18 mouse cellular contexts compared by ENCODE assay signal in genomic region chr1:118756171-118756865, GRCm38 (mm10).
DNase-seq lines count a peak whose midpoint lies in the region; ATAC-seq and TF ChIP-seq lines count a peak whose summit lies in the region.
"Had no signal": no experiment of that assay in that cellular context is flagged by ENCODE, and none has a peak within 500 bp of the region (broad histone marks: within the 10 kb centered on the region; RNA-seq: fewer than 3 reads in every experiment).

No protein-coding gene starts in this region.

- no peak overlapping the region for H3K27ac ChIP-seq in forebrain, postnatal 0 days (ENCODE audit: low read depth, low read length)
- H3K27ac ChIP-seq in forebrain, embryonic 10.5 days: no peak overlapping the region
- H3K27ac ChIP-seq: embryonic facial prominence, embryonic 12.5 days; hindbrain, embryonic 10.5 days; liver, embryonic 14.5 days; neural tube, embryonic 15.5 days; stomach, postnatal 0 days had no signal

- 43% methylated on average over 9 of the region's 9 CpGs for WGBS in forebrain, postnatal 0 days
- WGBS in forebrain, embryonic 10.5 days: 63% methylated on average over 9 of the region's 9 CpGs

- H3K4me2 ChIP-seq in forebrain, postnatal 0 days (ENCODE audit: low read depth): no peak overlapping the region
- H3K4me2 ChIP-seq: embryonic facial prominence, embryonic 12.5 days; neural tube, embryonic 15.5 days had no signal

- H3K27me3 ChIP-seq in forebrain, postnatal 0 days (ENCODE audit: insufficient read depth, low read length): no peaks in the 10 kb centered on the region
- H3K27me3 ChIP-seq in forebrain, embryonic 10.5 days (ENCODE audit: poor library complexity, severe bottlenecking): no peaks in the 10 kb centered on the region
- H3K27me3 ChIP-seq: embryonic facial prominence, embryonic 12.5 days had no signal

- no peaks in the 10 kb centered on the region for H3K4me1 ChIP-seq in forebrain, postnatal 0 days (ENCODE audit: insufficient read depth)
- no peaks in the 10 kb centered on the region for H3K4me1 ChIP-seq in forebrain, embryonic 10.5 days
- H3K4me1 ChIP-seq: hindbrain, embryonic 10.5 days had no signal

- no peak for DNase-seq in forebrain, postnatal 0 days
- DNase-seq in forebrain, embryonic 10.5 days (ENCODE audit: extremely low spot score, low spot score): no peak
- peak; percentile 12 to 33 for DNase-seq in left cerebral cortex, postnatal 14 days (ENCODE audit: low spot score in 2 of 2)
- DNase-seq in left cerebral cortex, postnatal 36 days (ENCODE audit: low spot score in 2 of 2): no peak
- peak; percentile 81 for DNase-seq in kidney, adult 11 months
- DNase-seq in kidney, postnatal 10 days: peak; percentile 43
- DNase-seq in ovary, postnatal 10 days (ENCODE audit: low spot score): no peak
- no peak for DNase-seq in liver
- DNase-seq: cerebellum, adult 11 months; lung, postnatal 10 days; right cerebral cortex, adult 18-20 months; thymus, postnatal 4 days had no signal

- H3K9ac ChIP-seq in forebrain, postnatal 0 days: no peak overlapping the region
- H3K9ac ChIP-seq: embryonic facial prominence, embryonic 12.5 days; liver, embryonic 14.5 days; neural tube, embryonic 15.5 days had no signal

- H3K36me3 ChIP-seq in forebrain, postnatal 0 days (ENCODE audit: insufficient read depth): no peaks in the 10 kb centered on the region
- no peaks in the 10 kb centered on the region for H3K36me3 ChIP-seq in forebrain, embryonic 10.5 days (replicated peaks)
- H3K36me3 ChIP-seq: embryonic facial prominence, embryonic 12.5 days; hindbrain, embryonic 10.5 days; neural tube, embryonic 15.5 days had no signal

- ATAC-seq in forebrain, postnatal 0 days: peak; percentile 40
- ATAC-seq: inflammation-experienced regulatory T-cells, adult 6 months had no signal

- no peak overlapping the region for H3K4me3 ChIP-seq in forebrain, postnatal 0 days (ENCODE audit: low read depth, low read length)
- H3K4me3 ChIP-seq in forebrain, embryonic 10.5 days: no peak overlapping the region
- H3K4me3 ChIP-seq: embryonic facial prominence, embryonic 12.5 days; hindbrain, embryonic 10.5 days; neural tube, embryonic 15.5 days had no signal

- intact Hi-C loops in left cerebral cortex, postnatal 14 days (cut with DNase I): loop anchor here (5.0 to 10.0 kb wide), 4 partner anchors 129 to 419 kb away; partner anchors contain the start of gene Tfcp2l1
- intact Hi-C loops in left cerebral cortex, postnatal 36 days (cut with DNase I): loop anchor here (10.0 kb wide), 2 partner anchors 152 to 422 kb away; no protein-coding TSS in a partner anchor

- H3K9me3 ChIP-seq in forebrain, postnatal 0 days (ENCODE audit: low read length): no peaks in the 10 kb centered on the region
- H3K9me3 ChIP-seq in forebrain, embryonic 10.5 days: no peaks in the 10 kb centered on the region
- H3K9me3 ChIP-seq: embryonic facial prominence, embryonic 12.5 days; hindbrain, embryonic 10.5 days; neural tube, embryonic 15.5 days had no signal

- TF ChIP-seq CTCF in forebrain, postnatal 0 days (IDR thresholded peaks at IDR 0.05; ENCODE audit: low read depth): no peak

Comparison
In these comparisons a context has a peak if more than half of its experiments do, and no peak if none do; other contexts are left out.
1. DNase-seq: peak in left cerebral cortex, postnatal 14 days (2 of 2), kidney, adult 11 months (single experiment) and kidney, postnatal 10 days (single experiment); none in forebrain, postnatal 0 days (single experiment), forebrain, embryonic 10.5 days (single experiment), left cerebral cortex, postnatal 36 days (0 of 2), ovary, postnatal 10 days (single experiment) and liver (single experiment).